Mouse (Mus musculus) olfactory bulb, adult 2 months (tissue): ENCODE measurements at regions not wholly inside any gene's neighbourhood (a gene's known extent, or its start where the extent isn't known, plus 50 kb on each side); places are given as distances from the start of the nearest gene placed in this dataset.

ENCODE experiments used
- CTCF ChIP-seq: fragments of 200-500 bp; IDR thresholded peaks from 2 replicates; pipeline ENCODE4 v1.5.1; 2012; ENCODE audit warnings: low read depth, mild to moderate bottlenecking, low read length, moderate library complexity; ENCODE audit not compliant: insufficient read depth
- POLR2A ChIP-seq: fragments of 200-500 bp; IDR thresholded peaks from 2 replicates; pipeline ENCODE4 v1.6.1; 2012; ENCODE audit warnings: mild to moderate bottlenecking, low read depth, low read length, moderate library complexity; ENCODE audit not compliant: insufficient read depth

DNA sequence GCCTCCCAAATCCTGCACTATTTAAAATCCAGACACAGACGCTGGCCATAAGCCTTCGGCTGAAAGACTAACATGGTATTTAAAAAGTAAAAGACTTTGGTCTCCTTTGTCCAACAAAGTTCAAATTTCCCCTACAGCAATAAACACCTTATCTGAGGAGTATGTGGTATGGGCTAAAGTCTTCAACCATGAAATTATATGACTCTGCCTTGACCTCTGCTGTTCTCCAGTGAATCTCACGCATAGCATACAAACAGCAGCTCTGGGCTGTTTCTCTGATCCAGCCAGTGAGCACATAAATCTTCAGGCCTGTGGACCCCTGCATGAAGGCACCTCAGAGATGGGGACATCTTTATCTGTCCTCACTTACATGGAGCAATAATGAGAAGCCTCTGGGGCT is 627.8 kb downstream of the Hs3st4 start:
- TF ChIP-seq CTCF (no peak), POLR2A (no peak)
